Mouse (Mus musculus) intestine, embryonic 16.5 days (tissue): ENCODE data around the gene Vmn2r87. TPM values are rescaled to one million over a fixed set of nuclear protein-coding genes. Genes with fewer than 3 reads are reported as not detected.
"Not testable (repeated sequence)": the region's sequence is repeated elsewhere in the genome, so short reads cannot be mapped to it uniquely, and the experiment has no call there.

Experiments used
- ATAC-seq: fragments of 200-750 bp; cut with Nextera tagmentation; 2 replicates; pipeline ENCODE4 v1.8.0; 2017; ENCODE audit warnings: moderate TSS enrichment, moderate library complexity
- H3K27ac ChIP-seq: fragments of 300-500 bp; sonication (generic); 2 replicates; pipeline ENCODE4 v1.5.1; 2014; ENCODE audit warnings: mild to moderate bottlenecking, low read length
- H3K27me3 ChIP-seq: fragments of 300-500 bp; sonication (generic); replicated peaks from 2 replicates; pipeline ENCODE4 v1.6.1; 2014; ENCODE audit warnings: low read length, control low read depth, mixed read lengths; ENCODE audit not compliant: control insufficient read depth, insufficient read depth
- H3K36me3 ChIP-seq: fragments of 300-500 bp; sonication (generic); 2 replicates; pipeline ENCODE4 v1.6.1; 2014; ENCODE audit warnings: low read length, control low read depth; ENCODE audit not compliant: control insufficient read depth, insufficient read depth
- H3K4me1 ChIP-seq: fragments of 300-500 bp; sonication (generic); 2 replicates; pipeline ENCODE4 v1.6.1; 2014; ENCODE audit warnings: low read length, control low read depth, mixed read lengths; ENCODE audit not compliant: control insufficient read depth, insufficient read depth
- H3K4me2 ChIP-seq: fragments of 300-500 bp; sonication (generic); 2 replicates; pipeline ENCODE4 v1.6.1; 2014; ENCODE audit warnings: low read depth, low read length, control low read depth
- H3K4me3 ChIP-seq: fragments of 300-500 bp; sonication (generic); 2 replicates; pipeline ENCODE4 v1.5.1; 2014; ENCODE audit warnings: mild to moderate bottlenecking, low read length
- H3K9ac ChIP-seq: fragments of 300-500 bp; sonication (generic); 2 replicates; pipeline ENCODE4 v1.6.1; 2014; ENCODE audit warnings: low read depth, low read length
- H3K9me3 ChIP-seq: fragments of 300-500 bp; sonication (generic); 2 replicates; pipeline ENCODE4 v1.6.1; 2016; ENCODE audit warnings: low read length, control low read depth; ENCODE audit not compliant: control insufficient read depth
- WGBS: fragments of 180-500 bp; shearing (Covaris S2); extraction: QIAGEN DNeasy Blood & Tissue Kit; methylation state at CpG from one replicate; pipeline ENCODE4 v1.1.7; 2014; 5-methylcytosine and 5-hydroxymethylcytosine counted together
- polyA plus RNA-seq: library from polyadenylated mRNA; unstranded; fragments of >200 nt; fragmentation: Nextera tagmentation; extraction: Ambion mirVana; gene quantifications from 2 replicates; pipeline ENCODE4 v1.2.1, GENCODE M21; 2015

Vmn2r87 gene
- polyA plus RNA-seq, 1 experiment from 2014 or later, result not detected

GRCm38 (mm10) chr10:130429603-130430002 lies 67.6 kb downstream of the Vmn2r87 start, which contains the start of gene Vmn2r85:
Gene Vmn2r85, minus strand, starts transcription at chr10:130429703.
- not testable (repeated sequence) for H3K27ac ChIP-seq, H3K4me1 ChIP-seq, H3K36me3 ChIP-seq, H3K4me2 ChIP-seq, ATAC-seq, H3K9me3 ChIP-seq, H3K9ac ChIP-seq, H3K4me3 ChIP-seq, H3K27me3 ChIP-seq

- H3K27me3 ChIP-seq, H3K4me2 ChIP-seq, H3K9ac ChIP-seq, H3K4me3 ChIP-seq, H3K4me1 ChIP-seq, H3K9me3 ChIP-seq, H3K36me3 ChIP-seq, H3K27ac ChIP-seq, ATAC-seq: not testable (repeated sequence)
- WGBS, result 67% methylated on average over 2 of the region's 2 CpGs
These were observed 74.8 kb downstream of the Vmn2r87 start for GRCm38 (mm10) chr10:130422368-130422767.

Other genes starting within 250 kb of the Vmn2r87 start
- 0.07 TPM in 1 of 2 replicates, not detected in the other for gene Neurod4, start 217.2 kb downstream of the Vmn2r87 start, polyA plus RNA-seq
- 0.62 and 0.68 TPM in 2 replicates for gene Tespa1, start 174.5 kb downstream of the Vmn2r87 start, polyA plus RNA-seq
- gene Vmn2r84, start 103.1 kb downstream of the Vmn2r87 start, polyA plus RNA-seq, result 0.01 TPM in 1 of 2 replicates, not detected in the other
- gene Vmn2r85, start 67.7 kb downstream of the Vmn2r87 start, polyA plus RNA-seq, result not detected in 2 replicates
- gene Vmn2r86, start 41.3 kb downstream of the Vmn2r87 start, polyA plus RNA-seq, result not detected in 2 replicates